Comparison of ENCODE assay signal across 7 mouse cellular contexts in genomic region chr7:137308061-137309060, GRCm38 (mm10). TPM values are rescaled to one million over a fixed set of nuclear protein-coding genes. Genes with fewer than 3 reads are reported as not detected.
DNase-seq lines count a peak whose midpoint lies in the region; ATAC-seq and TF ChIP-seq lines count a peak whose summit lies in the region.

No protein-coding gene starts in this region.

- no peaks in the 10 kb centered on the region for H3K9me3 ChIP-seq in embryonic facial prominence, embryonic 15.5 days (replicated peaks)
- no peaks in the 10 kb centered on the region for H3K9me3 ChIP-seq in limb, embryonic 13.5 days

- no peak for DNase-seq in testis, postnatal 14 days (ENCODE audit: low spot score)
- no peak for DNase-seq in thymus, postnatal 36 days
- no peak for DNase-seq in adrenal gland, postnatal 10 days
- DNase-seq in cerebellum, adult 9-11 months = no peak

- ATAC-seq in embryonic facial prominence, embryonic 15.5 days (ENCODE audit: insufficient number of reproducible peaks, low FRiP score, low TSS enrichment, low read depth) = no peak
- no peak for ATAC-seq in limb, embryonic 13.5 days (ENCODE audit: low FRiP score, low read depth)

- peak overlapping the region; percentile 39; the same call in 1 of the 2 replicates for H3K9ac ChIP-seq in embryonic facial prominence, embryonic 15.5 days
- H3K9ac ChIP-seq in limb, embryonic 13.5 days = peak overlapping the region; percentile 99

- peak overlapping the region; percentile 92 for H3K4me2 ChIP-seq in embryonic facial prominence, embryonic 15.5 days (replicated peaks)
- peak overlapping the region; percentile 91 for H3K4me2 ChIP-seq in limb, embryonic 13.5 days (replicated peaks)

- peak overlapping the region; percentile 70; the same call in 1 of the 2 replicates for H3K4me3 ChIP-seq in testis, adult 2 months (ENCODE audit: control insufficient read depth, low read depth, low read length)
- H3K4me3 ChIP-seq in embryonic facial prominence, embryonic 15.5 days (replicated peaks) = peak overlapping the region; percentile 67
- H3K4me3 ChIP-seq in limb, embryonic 13.5 days = peak overlapping the region; percentile 86

- WGBS in embryonic facial prominence, embryonic 15.5 days = 23% methylated on average over 19 of the region's 19 CpGs
- 16% methylated on average over 19 of the region's 19 CpGs for WGBS in limb, embryonic 13.5 days

- peaks cover 2% of the 10 kb centered on the region; the same call in 1 of the 2 replicates for H3K27me3 ChIP-seq in testis, adult 2 months (ENCODE audit: control insufficient read depth, insufficient read depth, low read length)
- peaks cover 48% of the 10 kb centered on the region for H3K27me3 ChIP-seq in embryonic facial prominence, embryonic 15.5 days
- peaks cover 31% of the 10 kb centered on the region for H3K27me3 ChIP-seq in limb, embryonic 13.5 days

- H3K36me3 ChIP-seq in testis, adult 2 months (ENCODE audit: control insufficient read depth, insufficient read depth, low read length) = no peaks in the 10 kb centered on the region
- no peaks in the 10 kb centered on the region for H3K36me3 ChIP-seq in embryonic facial prominence, embryonic 15.5 days
- peaks cover 16% of the 10 kb centered on the region for H3K36me3 ChIP-seq in limb, embryonic 13.5 days

- no peak for TF ChIP-seq POLR2A in testis, adult 2 months (IDR thresholded peaks at IDR 0.05; ENCODE audit: control insufficient read depth, low read depth, low read length)

- no peak for TF ChIP-seq CTCF in testis, adult 2 months (IDR thresholded peaks at IDR 0.05; ENCODE audit: control insufficient read depth, insufficient read depth, insufficient replicate concordance, low read depth, low read length)

- H3K4me1 ChIP-seq in testis, adult 2 months (ENCODE audit: control insufficient read depth, insufficient read depth, low read length) = peaks cover 12% of the 10 kb centered on the region
- H3K4me1 ChIP-seq in embryonic facial prominence, embryonic 15.5 days = peaks cover 39% of the 10 kb centered on the region
- peaks cover 47% of the 10 kb centered on the region for H3K4me1 ChIP-seq in limb, embryonic 13.5 days

- H3K27ac ChIP-seq in testis, adult 2 months (ENCODE audit: control insufficient read depth, insufficient read depth, low read depth, low read length) = no peak overlapping the region
- peak overlapping the region; percentile 17; the same call in 1 of the 2 replicates for H3K27ac ChIP-seq in embryonic facial prominence, embryonic 15.5 days (replicated peaks)
- H3K27ac ChIP-seq in limb, embryonic 13.5 days = peak overlapping the region; percentile 91

RNA-seq across cellular contexts. Expression of gene Ebf3, which starts 5.9 kb away (rescaled TPM):
- polyA plus RNA-seq in testis, adult 2 months (2012; rRNA removed) = 2.6 and 3.1 TPM in 2 replicates
- polyA plus RNA-seq in embryonic facial prominence, embryonic 15.5 days (2015; fragmentation: Nextera tagmentation; extraction: Ambion mirVana) = 6.4 and 6.7 TPM in 2 replicates
- 13.4 and 16.9 TPM in 2 replicates for polyA plus RNA-seq in limb, embryonic 13.5 days (2015; fragmentation: Nextera tagmentation; extraction: Ambion mirVana)
- 10 to 100 TPM; 11.7 to 22.6 TPM for total RNA-seq in adrenal gland, postnatal 10 days (2021)
